Mouse (Mus musculus) heart, postnatal 0 days (tissue): ENCODE measurements around the gene Slc9a9. TPM values are rescaled to one million over a fixed set of nuclear protein-coding genes. Genes with fewer than 3 reads are reported as not detected.

Experiments
- ATAC-seq: fragments of 200-750 bp; cut with Nextera tagmentation; 2 replicates; pipeline ENCODE4 v1.8.0; 2017; ENCODE audit warnings: low read depth, moderate number of reproducible peaks, moderate library complexity; ENCODE audit not compliant: insufficient read depth
- DNase-seq: peaks from one replicate; pipeline ENCODE4 v3.0.0-alpha.2; 2016; ENCODE audit warnings: low spot score
- H3K27ac ChIP-seq: fragments of 300-500 bp; sonication (generic); 2 replicates; pipeline ENCODE4 v1.5.1; 2014; ENCODE audit warnings: low read depth, mild to moderate bottlenecking
- H3K27me3 ChIP-seq: fragments of 300-500 bp; sonication (generic); 2 replicates; pipeline ENCODE4 v1.6.1; 2014; ENCODE audit warnings: low read length, mixed read lengths; ENCODE audit not compliant: control insufficient read depth, insufficient read depth
- H3K36me3 ChIP-seq: fragments of 300-500 bp; sonication (generic); replicated peaks from 2 replicates; pipeline ENCODE4 v1.6.1; 2014; ENCODE audit warnings: low read length, mixed read lengths; ENCODE audit not compliant: control insufficient read depth, insufficient read depth
- H3K4me1 ChIP-seq: fragments of 300-500 bp; sonication (generic); 2 replicates; pipeline ENCODE4 v1.6.1; 2014; ENCODE audit warnings: antibody characterized with exemption; ENCODE audit not compliant: control insufficient read depth, insufficient read depth
- H3K4me2 ChIP-seq: fragments of 300-500 bp; sonication (generic); 2 replicates; pipeline ENCODE4 v1.6.1; 2014; ENCODE audit warnings: low read depth, mild to moderate bottlenecking, low read length, moderate library complexity
- H3K4me3 ChIP-seq: fragments of 300-500 bp; sonication (generic); 2 replicates; pipeline ENCODE4 v1.5.1; 2014; ENCODE audit warnings: low read depth, low read length
- H3K9ac ChIP-seq: fragments of 300-500 bp; sonication (generic); replicated peaks from 2 replicates; pipeline ENCODE4 v1.6.1; 2014; ENCODE audit warnings: low read depth, low read length, mixed read lengths
- H3K9me3 ChIP-seq: fragments of 300-500 bp; sonication (generic); replicated peaks from 2 replicates; pipeline ENCODE4 v1.6.1; 2016; ENCODE audit warnings: low read length; ENCODE audit not compliant: control insufficient read depth
- CTCF ChIP-seq: IDR thresholded peaks from 2 replicates; pipeline ENCODE4 v1.5.1; 2016; ENCODE audit warnings: antibody characterized with exemption, control low read depth, low read depth
- EP300 ChIP-seq: IDR thresholded peaks from 2 replicates; pipeline ENCODE4 v1.6.1; 2016; ENCODE audit warnings: antibody characterized with exemption, low read depth
- WGBS: fragments of 180-500 bp; shearing (Covaris S2); extraction: QIAGEN DNeasy Blood & Tissue Kit; methylation state at CpG from one replicate; pipeline ENCODE4 v1.1.7; 2014; 5-methylcytosine and 5-hydroxymethylcytosine counted together
- polyA plus RNA-seq: library from polyadenylated mRNA; unstranded; fragments of >200 nt; fragmentation: Nextera tagmentation; extraction: Ambion mirVana; gene quantifications from 2 replicates; pipeline ENCODE4 v1.2.1, GENCODE M21; 2015
- total RNA-seq: library from RNA; depleted of rRNA; stranded (reverse); fragments of >200 nt; gene quantifications from 2 replicates; pipeline ENCODE4 v1.2.3, GENCODE M21; 2014; ENCODE audit warnings: low replicate concordance

The Slc9a9 gene
- total and polyA plus RNA-seq, 2 experiments from 2014 or later = 1.9 to 7.1 TPM

DNA sequence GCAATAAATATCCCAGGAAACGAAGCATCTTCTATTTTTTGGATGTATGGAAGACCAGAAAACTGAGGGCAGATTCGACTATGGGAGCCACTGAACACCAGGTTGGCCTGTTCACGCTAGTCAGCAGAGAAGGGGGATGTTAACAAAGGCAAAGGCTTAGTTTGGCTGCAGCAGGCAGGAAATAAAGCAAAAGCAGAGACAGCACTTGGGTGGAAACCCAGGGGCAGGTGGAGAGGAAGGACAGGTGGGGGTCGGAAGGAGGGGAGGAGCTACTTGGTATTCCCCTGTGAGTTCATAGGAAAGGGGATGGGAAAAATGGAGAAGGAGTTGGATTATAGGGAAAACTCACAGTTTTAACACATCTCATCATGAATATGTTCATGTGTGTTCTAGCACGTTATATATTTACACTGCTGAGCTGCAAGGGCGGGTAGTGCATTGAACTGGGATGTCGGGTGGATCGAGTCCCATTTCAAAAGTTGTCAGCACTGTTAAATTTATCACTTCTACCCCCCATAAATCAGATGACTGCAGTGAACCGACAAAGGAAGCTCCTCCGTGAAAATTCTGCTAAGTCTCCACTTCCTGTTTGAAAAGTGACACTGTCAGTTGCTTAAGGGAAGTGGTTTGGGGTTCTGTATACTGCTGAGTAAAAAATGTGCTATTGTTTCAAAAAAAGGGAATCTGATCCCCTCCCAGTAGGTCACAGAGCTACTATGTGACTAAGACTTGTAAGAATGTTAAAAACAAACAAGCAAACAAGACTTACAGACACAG is 21.8 kb downstream of the Slc9a9 start:
- 42% methylated on average over 10 of the region's 10 CpGs for WGBS
- Histone ChIP-seq H3K9me3 (no peaks in the 10 kb centered on the region), H3K4me3 (no peak overlapping the region; the same call in 1 of the 2 replicates), H3K27ac (peak overlapping the region; percentile 57; the same call in 1 of the 2 replicates), H3K4me1 (peaks cover 17% of the 10 kb centered on the region), H3K4me2 (peak overlapping the region; percentile 38), H3K27me3 (no peaks in the 10 kb centered on the region), H3K36me3 (no peaks in the 10 kb centered on the region), H3K9ac (no peak overlapping the region)
- ATAC-seq = no peak
- peak; percentile 40 for DNase-seq
- TF ChIP-seq EP300 = no peak
- TF ChIP-seq CTCF = no peak

DNA sequence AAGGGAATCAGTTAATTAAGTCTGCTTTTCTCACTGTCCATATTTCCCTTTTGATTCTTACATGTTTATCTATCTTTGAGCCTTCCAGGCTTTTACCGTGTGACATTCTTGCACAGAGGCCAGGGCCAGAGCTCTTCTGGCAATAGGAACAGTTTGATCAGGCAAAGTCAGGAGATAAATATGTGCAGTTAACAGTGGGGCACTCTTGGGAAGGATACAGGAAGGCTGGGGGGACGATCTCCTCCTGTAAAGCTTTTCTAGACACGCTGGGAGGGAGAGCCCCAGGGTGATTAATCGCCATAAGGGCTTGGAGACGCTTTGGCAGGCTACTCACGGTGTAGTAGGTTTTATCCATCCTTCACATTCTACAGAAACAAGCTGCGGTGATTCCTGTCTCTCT is 22.4 kb downstream of the Slc9a9 start:
- DNase-seq (no peak), ATAC-seq (no peak)
- Histone ChIP-seq H3K9ac (no peak overlapping the region), H3K9me3 (no peaks in the 10 kb centered on the region), H3K4me2 (peak overlapping the region; percentile 38), H3K36me3 (no peaks in the 10 kb centered on the region), H3K27ac (peak overlapping the region; percentile 57), H3K27me3 (no peaks in the 10 kb centered on the region), H3K4me3 (no peak overlapping the region), H3K4me1 (peaks cover 17% of the 10 kb centered on the region)
- 3% methylated on average over 7 of the region's 7 CpGs for WGBS
- TF ChIP-seq EP300 = no peak
- no peak for TF ChIP-seq CTCF

DNA sequence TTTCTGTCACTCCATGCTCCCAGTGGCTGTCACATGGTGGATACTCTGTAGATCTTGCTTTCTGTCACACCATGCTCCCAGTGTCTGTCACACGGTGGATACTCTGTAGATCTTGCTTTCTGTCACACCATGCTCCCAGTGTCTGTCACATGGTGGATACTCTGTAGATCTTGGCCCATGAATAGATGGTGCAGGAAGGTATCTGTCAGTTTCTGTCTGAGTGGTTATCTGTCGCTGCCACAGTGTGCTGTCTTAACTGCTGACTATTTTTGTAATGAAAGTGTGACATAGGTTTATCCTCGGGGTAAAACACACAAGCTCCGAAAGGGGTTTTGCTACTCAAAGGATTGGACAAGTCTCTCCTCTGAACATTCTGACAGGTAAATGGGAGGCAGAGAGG is 24.5 kb downstream of the Slc9a9 start:
- Histone ChIP-seq H3K4me2 (no peak overlapping the region), H3K4me1 (peaks cover 17% of the 10 kb centered on the region), H3K27ac (no peak overlapping the region), H3K4me3 (no peak overlapping the region), H3K9me3 (no peaks in the 10 kb centered on the region), H3K36me3 (no peaks in the 10 kb centered on the region), H3K27me3 (no peaks in the 10 kb centered on the region), H3K9ac (no peak overlapping the region)
- WGBS = 31% methylated on average over 4 of the region's 4 CpGs
- DNase-seq = no peak
- no peak for ATAC-seq
- TF ChIP-seq CTCF (no peak), EP300 (no peak)

DNA sequence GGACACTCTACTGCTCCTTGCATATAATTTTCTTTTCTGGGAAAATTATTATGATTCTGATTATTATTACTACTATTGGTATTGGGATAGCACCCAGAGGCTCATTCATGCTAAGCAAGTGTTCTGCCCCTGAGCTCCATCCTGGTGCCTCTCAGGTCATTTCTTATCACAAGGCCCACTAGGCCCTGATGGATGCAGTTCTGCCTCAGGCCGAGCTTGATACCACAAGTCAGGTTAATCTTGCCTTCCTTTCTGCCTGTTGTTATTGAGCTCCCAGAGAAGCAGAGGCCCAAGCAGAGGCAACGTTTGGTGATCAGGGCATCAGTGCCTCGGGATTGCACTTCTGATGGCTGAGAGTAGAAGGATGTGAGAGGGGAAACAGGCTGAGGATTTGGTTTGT is 25.3 kb downstream of the Slc9a9 start:
- no peak overlapping the region for H3K4me3 ChIP-seq
- peaks cover 17% of the 10 kb centered on the region for H3K4me1 ChIP-seq
- no peak overlapping the region for H3K4me2 ChIP-seq
- WGBS = 48% methylated on average over 3 of the region's 3 CpGs
- no peaks in the 10 kb centered on the region for H3K27me3 ChIP-seq
- no peak for TF ChIP-seq CTCF
- ATAC-seq (no peak), DNase-seq (no peak)
- H3K36me3 ChIP-seq = no peaks in the 10 kb centered on the region
- no peak overlapping the region for H3K27ac ChIP-seq
- H3K9ac ChIP-seq = no peak overlapping the region
- no peaks in the 10 kb centered on the region for H3K9me3 ChIP-seq

DNA sequence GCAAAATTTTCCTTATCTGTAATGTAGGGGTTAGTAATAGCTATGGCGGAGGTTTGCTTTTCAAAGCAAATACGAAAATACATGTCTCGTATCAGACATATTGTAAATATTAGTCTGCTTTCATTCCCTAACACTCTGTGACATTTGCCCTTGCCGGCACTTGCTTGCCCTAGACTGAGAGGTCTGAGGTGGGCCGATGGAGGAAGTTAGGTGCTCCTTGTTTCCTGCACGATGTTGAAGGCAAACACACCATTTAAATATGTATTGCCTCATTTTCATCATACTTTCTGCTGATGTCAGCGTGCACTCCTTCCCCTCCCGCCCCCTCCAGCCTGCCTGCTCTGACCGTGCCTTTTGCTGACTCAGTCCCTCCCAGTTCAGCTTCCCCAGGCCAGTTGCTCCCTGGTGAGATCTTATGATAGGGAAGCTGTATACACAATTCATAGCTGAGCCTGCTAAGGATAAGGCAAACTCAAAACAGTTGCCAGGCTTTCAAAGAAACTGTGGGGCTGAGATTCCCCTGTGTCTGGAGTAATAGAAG is 26.9 kb downstream of the Slc9a9 start:
- peaks cover 12% of the 10 kb centered on the region for H3K4me1 ChIP-seq
- no peaks in the 10 kb centered on the region for H3K36me3 ChIP-seq
- no peaks in the 10 kb centered on the region for H3K9me3 ChIP-seq
- ATAC-seq (no peak), DNase-seq (no peak)
- no peak for TF ChIP-seq CTCF
- no peak for TF ChIP-seq EP300
- H3K4me2 ChIP-seq = no peak overlapping the region
- no peaks in the 10 kb centered on the region for H3K27me3 ChIP-seq
- H3K9ac ChIP-seq = no peak overlapping the region
- no peak overlapping the region for H3K27ac ChIP-seq
- no peak overlapping the region for H3K4me3 ChIP-seq
- WGBS = 63% methylated on average over 9 of the region's 9 CpGs
